Mouse (Mus musculus): ENCODE results near the gene Gpx4.
A peak's percentile ranks its signal among the peaks of the same experiment; 100 is the strongest.

The Gpx4 gene

DNA sequence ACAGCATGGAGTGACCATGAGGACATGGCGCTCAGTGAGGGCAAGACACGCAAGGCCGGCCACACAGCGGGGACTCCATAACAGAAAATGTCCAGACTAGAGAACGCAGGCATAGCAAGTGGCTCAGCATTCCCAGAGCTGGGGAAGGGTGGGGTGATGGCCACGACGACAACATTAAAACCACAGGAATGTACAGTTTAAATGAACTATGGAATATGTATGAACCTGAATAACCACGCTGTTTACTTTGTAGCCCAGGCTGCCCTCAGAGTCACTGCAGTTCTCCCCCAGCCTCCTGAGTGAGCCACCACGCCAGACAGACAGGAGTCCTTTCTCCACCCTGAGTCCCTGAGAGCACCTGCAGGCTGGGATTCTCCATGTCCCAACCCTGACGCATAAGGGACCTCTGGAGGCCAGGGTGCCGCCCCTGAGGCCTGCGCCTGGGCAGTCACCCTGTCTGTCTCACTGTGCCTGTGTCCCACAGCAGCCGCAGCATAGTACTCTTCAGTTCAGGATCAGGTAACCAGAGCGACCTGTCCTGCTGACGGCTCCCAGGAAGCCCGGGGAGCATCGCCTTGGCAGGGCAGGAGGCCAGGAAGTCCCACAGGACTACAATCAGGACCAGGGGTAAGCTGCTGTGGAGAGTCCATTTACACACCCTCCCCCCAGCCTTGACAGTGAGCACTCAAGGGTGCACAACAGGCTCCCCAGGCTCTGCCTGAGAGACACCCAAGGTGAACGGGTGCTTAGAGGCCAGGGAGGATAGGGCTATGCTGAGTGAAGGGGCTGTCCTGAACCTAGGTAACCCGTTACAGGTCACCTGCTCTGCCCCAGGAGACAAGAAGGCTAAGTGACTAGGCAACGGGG, 25.9 kb downstream of the Gpx4 start:
- no peak for DNase-seq (ENCODE audit: extremely low read depth, low read depth)

DNA sequence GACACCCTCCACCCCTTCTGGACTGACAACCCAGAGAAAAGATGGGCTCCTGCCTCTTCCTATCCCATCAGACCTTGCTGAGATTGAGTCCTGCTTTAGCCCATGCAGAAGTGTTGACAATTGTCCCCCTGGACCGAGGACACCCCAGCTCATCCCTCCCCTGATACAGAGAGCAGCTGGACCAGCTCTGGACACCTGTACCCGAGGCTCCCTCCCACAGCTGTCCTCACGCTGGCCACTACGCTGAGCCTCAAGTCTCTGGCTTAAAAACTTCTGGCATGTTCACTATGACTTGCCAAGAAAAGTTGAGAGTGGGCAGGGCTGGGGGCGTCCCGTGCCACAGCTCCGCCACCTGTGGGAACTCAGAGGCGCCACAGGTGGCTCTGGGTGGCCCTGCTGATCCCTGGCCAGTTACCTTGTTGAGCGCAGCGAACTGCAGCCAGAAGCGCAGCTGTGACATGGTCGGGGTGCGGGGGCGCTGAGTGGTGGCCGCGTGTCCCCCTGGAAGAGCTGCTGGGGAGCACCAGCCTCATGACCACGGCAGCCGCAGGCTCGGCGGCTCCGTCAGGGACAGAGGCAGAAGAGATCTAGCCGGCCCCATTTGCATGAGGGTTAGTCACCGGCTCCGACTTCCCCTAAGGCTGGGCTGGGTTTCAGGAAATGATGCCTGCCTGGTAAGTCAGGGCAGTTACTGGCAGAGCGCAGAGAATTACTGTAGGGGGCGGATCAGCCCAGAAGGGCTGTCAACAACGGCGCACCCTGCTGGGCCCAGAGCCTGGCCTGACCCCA, 28.0 kb downstream of the Gpx4 start:
- DNase-seq (ENCODE audit: extremely low read depth, low read depth): peak; percentile 78

DNA sequence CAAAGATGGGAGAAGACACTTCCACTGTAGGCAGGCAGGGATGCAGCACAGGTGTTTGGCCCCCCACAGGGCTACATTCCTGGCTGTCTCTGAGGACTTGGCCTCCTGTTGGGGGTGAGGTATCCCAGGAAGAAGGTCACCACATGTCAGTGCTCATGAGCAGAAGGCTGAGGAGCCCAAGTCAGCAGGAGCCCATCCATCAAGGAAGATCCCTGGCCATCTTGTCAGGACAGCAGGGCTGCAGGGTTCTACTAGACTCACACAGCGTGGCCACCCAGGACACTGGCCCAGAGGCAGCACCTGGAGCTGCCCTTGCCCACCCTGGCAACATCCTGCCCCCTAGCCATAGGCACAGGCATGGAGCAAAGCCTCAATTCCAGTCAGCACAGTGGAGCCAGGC, 29.0 kb downstream of the Gpx4 start:
- DNase-seq (ENCODE audit: extremely low read depth, low read depth): no peak

DNA sequence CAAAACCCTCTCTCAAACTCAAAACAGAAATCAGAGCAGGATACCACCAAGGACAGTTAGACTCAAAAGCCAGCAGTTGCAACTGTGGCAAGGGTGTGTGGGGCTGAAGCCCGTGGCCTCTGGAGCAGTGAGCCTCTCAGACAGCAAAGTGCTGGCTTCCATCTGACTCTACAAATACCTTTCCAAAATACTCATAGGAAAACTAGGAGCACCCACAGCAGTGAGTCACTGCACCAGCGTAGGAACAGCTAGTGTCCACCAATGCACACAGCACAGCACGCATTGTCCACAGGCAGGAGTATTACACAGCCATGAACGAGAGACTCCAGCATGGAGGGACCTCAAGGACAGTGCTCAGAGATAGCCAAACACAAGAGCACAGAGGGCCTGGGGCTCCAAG, 29.4 kb downstream of the Gpx4 start:
- no peak for DNase-seq (ENCODE audit: extremely low read depth, low read depth)

DNA sequence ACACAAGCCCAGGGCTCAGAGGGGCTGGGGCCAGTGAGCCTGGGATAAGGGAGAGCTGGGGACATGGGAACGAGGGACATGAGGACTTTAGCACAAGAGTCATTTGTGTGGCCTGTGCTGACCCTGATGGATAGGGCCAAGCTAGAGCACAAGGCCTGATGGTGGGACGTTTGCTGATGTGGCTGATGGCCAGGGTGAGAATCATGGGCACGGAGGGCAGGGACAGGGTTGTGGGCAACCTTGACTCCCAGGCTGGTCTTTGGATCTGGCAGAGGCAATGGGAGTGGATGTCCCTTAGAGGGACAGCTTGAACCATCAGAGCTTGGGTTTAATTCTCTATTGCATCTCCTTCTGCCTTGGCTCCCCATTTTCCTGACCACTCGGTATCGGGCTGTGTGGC, 30.3 kb downstream of the Gpx4 start:
- no peak for DNase-seq (ENCODE audit: extremely low read depth, low read depth)

DNA sequence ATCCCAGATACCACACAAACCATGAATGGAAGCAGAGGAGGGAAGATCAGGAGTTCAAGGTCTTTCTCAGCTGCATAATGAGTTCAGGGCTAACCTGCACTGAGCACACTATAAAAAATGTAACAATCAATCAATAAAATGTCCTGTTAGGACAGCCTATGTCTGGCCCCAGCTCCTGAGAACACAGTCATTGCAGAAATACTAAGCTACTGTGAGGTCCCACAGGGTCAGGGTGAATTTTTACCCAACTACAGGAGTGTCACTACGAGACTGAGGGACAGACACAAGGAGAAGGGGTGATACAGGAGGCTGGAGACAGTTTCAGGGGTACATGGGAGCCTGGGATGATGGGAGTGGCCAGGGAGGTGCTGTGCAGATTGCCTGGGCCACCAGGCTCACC, 31.4 kb downstream of the Gpx4 start:
- DNase-seq (ENCODE audit: extremely low read depth, low read depth): no peak

DNA sequence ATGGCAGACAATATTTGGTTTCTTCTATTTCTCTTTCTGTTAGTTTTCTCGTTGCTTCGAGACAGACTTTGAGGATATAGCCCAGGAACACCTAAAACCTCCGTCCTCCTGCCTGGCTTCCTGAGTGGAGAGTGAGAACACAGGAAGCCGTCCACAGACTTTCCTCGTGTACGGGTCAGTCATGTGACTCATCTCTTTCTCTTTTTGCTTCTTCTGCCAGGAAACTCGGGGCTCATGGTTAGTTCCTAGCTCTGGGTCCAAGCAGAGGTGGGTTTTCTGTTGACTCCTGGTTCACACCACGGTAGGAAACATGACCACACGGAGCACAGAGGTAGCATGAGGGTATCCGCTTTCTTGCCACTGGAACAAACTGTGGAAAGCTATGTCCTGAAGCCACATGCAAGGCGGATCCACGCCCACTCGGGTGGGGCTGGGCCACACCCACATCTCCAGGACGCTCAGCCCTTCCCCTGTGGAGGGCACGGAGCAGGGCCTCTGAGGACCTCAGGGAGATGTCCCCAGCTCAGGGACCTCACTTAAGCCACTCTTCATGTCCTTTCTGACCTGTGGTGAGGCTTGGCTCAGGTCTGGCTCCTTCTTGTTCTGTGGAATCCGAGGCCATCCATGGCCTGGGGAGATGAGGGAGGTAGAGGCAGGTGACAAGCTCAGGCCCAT, 33.6 kb downstream of the Gpx4 start:
- DNase-seq (ENCODE audit: extremely low read depth, low read depth): no peak

DNA sequence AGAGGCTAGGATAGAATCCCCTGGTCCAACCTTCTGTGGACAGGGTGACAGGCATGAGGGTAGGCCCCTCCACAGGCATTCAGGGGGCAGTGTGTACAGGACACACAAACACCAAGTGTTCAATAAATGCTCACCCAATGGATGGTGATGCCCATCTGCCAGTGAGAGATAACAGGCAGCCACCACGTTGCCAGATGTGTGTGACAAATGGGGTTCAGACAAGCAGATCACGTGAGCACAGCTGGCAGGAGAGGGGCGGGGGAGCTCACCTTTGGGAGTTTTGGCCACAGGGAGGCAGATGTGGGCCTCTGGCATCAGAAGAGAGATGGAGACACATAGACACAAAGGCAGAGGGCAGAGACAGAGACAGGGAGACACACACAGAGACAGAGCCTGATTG, 34.1 kb downstream of the Gpx4 start:
- DNase-seq (ENCODE audit: extremely low read depth, low read depth): no peak

DNA sequence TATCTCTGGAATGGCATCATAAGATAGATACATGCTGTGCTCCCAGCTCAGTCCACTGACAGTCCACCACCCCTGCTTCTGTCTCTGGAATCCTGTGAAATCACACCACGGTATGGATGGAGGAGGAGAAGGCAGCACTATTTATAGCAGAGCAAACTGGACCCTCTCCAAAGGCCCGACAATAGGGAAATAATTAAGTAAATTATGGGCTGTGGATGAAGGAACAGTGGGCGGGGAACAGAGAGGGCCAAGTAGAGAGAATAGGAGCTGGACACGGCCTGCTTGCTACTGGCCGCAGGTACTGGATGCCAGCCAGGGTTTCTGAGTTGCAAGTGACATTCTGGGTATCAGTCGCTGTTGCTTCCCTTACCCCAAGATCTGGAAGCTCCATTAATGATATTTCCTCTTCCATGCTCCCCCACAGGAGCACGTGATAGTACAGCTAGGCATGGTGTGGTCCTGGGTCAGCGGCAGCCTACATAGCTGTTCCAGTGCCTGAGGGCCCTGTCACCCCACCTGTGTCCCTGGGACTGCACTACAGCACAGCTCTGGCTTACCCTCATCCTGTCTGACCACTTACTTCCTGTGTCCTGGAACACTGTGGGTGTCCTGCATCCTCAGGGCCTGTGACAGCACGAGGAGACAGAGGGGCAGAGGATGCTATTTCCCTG, 38.0 kb downstream of the Gpx4 start:
- DNase-seq (ENCODE audit: extremely low read depth, low read depth): no peak

DNA sequence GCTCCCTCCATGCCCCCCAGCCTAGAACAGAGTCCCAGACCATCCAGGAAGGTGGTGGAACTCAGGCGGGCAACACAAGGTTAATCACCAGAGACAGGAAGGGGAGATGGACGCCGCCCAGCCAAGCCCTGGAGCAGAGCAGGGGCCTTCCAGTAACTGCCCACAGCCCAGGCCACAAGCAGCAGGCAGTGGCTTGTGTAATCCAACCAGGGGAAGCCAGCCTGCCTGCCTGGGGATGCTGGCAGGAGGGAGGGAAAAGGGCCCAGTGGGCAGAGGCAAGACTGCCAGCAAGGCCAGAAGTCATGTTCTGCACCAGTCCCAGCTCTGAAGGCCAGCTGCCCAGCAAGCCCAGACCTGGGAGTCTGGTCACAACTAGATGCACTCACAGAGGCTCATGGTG, 39.9 kb downstream of the Gpx4 start:
- DNase-seq (ENCODE audit: extremely low read depth, low read depth): no peak

DNA sequence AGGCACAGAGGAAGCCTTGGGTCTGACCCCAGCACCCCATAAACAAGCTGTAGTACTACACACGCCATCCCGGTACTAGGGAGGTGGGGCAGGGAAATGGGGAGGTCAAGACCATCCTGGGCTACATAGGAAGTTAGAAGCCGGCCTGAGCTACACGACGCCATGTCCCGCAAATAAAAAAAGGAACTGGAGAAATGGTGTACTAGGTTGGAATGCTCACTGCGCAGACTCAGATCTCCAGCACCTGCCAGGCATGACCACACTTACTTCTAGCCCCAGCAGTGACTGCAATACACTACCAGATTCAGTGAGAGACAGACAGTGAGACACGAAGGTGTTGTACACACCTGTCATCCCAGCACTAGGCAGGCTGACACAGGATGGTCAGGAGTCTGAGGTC, 40.5 kb downstream of the Gpx4 start:
- DNase-seq (ENCODE audit: extremely low read depth, low read depth): no peak

DNA sequence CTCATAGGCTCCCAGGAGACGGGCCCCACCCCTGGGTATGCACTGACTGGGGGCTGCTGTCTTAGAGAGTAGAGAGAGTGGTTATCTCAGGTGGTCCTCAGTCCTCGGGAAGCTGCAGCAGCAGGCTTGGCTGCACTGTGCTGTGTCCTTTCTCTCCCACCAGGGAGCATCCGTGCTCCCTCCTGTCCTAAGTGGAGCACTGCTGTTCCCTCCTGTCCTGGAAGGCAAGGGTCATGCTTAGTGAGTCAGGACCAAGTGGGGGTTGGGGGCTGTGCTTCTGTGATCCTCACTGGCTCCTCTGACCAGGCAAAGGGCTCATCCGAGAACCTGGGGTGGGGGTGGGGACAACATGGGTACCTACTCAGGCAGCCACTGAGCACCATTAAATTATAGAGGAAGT, 42.2 kb downstream of the Gpx4 start:
- DNase-seq (ENCODE audit: extremely low read depth, low read depth): no peak

DNA sequence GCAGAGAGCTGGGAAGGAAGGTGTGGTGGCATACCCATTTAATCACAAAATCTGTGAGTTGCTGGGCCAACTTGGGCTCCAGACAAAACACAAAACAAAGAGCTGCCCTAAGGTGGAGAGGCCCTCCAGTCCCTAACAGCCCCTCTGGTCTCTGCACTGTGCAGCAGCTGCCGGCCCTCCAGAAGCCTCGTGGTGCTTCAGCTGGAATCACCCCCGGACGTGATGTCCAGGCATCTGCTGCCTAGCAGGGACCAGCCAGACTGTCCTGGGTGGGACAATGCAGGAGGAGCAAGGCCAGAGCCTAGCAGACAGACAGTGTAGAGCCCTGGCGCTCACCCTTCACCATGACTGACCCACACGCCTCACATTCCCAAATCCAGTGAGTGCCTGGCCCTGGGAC, 44.6 kb downstream of the Gpx4 start:
- DNase-seq (ENCODE audit: extremely low read depth, low read depth): no peak

DNA sequence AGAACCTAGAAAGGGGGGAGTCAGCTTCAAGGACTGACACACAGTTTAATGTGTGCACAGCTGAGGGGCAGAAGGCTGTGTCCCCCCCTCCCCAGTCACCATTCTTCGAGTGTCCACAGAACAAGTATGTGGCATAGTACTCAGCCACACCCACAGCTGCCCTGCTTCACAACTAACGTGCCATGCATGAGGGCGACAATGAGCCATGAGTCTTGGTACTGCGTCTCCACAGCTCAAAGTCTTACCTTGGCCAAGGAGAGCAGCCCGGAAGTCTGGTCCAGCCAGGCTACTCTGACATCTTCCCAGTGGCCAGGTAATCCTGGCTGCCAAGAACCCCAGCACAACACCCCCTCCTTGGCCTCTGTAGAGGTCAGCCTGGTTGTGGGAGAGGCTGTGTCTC, 45.7 kb downstream of the Gpx4 start:
- DNase-seq (ENCODE audit: extremely low read depth, low read depth): no peak

DNA sequence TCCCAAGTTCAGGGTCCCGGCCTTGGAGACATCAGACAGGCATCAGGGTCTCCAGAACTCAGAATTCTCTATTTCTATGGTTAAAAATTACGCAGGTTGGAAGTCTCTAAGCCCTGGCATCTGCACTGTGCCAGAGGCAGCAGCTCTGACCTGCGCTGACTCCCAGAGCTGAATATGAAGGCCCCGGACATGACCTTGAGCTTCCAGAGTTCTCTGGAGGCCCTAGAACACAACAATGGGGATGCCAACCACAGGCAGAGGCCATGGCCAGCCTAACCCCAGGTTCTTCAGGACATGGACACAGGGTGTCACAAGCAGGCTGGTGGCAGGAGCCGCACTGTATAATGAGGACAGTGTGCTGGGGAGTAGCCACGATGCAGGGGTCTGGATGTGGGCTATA, 47.1 kb downstream of the Gpx4 start:
- DNase-seq (ENCODE audit: extremely low read depth, low read depth): no peak

DNA sequence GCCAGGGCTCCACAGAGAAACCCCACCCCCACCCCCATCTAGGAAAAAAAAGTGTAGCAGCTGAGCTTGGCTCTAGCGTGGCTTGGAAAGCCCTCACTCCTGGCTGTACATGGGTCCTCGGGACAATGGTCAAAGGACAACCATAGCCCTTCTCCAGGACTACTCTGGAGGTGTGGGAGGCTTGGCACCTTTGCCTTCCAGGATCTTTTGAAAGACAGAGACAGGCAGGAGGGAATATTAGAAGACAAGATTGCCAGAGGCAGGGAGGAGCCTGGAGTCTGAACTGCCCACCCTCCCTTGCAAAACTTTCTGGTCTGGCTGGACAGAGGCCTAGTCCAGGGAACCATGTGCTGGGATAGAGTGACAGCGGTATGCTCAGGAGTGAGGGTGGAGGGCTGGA, 47.7 kb downstream of the Gpx4 start:
- no peak for DNase-seq (ENCODE audit: extremely low read depth, low read depth)

DNA sequence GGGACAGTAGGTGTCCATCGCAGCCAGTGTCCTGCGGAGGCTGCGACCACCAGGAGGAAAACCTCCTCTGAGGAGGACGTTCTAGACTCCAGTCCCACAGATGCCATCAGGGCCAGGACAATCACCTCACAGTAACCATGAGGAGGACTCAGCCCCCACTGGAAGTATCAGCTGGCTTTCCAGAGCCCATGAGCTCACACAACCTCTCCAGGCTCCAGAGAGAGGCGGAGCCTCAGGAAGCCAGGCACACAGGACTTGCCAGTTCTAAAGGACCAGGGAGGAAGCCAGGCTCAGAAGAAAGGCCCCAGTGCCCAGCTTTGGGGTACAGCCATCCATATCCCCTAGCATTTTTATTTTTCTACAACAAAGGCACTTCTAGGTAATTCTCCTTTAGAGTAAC, 48.6 kb downstream of the Gpx4 start:
- DNase-seq (ENCODE audit: extremely low read depth, low read depth): no peak

DNA sequence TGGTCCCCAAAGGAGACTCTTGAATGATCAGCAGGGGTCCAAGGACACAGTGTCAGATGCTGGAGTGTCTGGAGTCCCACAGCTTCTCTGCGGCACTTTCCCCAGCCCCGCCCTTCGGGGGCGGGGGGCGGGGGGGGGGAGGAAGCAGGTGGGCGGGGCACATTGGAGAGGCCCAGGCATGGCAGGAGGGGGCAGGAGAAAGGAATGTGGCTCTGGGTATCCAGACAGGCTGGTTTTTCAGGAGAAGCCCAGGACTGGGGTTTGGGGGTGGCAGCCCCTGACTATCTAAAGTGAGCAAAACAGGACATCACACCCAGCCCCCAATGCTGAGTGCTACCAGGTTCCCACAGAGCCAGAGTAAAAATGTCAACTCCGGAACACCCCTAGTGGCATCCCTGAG, 50.3 kb downstream of the Gpx4 start:
- no peak for DNase-seq (ENCODE audit: extremely low read depth, low read depth)

DNA sequence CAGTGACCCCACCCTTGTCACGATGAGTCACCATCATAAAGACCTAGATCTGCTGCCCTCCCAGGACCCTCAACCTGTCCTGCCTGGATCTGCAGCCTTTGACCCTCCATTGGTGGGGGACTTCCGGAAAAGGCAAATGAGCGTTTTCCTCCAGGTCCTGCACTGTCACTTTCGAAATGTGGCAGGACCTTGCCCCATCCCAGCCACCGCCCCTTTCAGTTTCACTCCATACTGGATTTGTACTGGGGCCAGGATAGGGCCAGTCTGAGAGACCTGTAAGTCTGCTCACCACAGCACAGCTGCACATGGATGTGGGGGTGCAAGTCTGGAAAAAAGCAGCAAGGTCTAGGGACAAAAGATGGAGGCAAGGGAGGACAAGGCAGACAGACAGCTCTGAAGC, 51.7 kb downstream of the Gpx4 start:
- no peak for DNase-seq (ENCODE audit: extremely low read depth, low read depth)

DNA sequence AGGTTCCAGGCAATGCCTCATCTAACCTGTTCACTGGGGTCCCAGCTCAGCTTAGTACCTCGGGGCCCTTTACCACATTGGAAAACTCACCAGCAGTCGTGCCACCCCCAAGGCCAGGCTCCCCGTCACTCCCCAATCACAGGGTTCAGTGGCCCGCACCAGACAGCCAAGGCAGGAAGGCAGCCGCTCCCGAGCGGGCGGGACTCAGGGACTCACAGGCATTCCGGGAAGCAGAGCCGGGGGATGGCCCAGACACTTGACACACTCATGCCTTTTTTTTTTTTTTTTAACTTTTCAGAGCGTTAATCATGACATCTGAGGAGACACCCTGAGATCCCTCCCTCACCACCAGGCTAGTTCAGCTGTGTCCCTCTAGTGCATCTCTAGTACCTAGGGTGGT, 54.0 kb downstream of the Gpx4 start:
- no peak for DNase-seq (ENCODE audit: extremely low read depth, low read depth)

DNA sequence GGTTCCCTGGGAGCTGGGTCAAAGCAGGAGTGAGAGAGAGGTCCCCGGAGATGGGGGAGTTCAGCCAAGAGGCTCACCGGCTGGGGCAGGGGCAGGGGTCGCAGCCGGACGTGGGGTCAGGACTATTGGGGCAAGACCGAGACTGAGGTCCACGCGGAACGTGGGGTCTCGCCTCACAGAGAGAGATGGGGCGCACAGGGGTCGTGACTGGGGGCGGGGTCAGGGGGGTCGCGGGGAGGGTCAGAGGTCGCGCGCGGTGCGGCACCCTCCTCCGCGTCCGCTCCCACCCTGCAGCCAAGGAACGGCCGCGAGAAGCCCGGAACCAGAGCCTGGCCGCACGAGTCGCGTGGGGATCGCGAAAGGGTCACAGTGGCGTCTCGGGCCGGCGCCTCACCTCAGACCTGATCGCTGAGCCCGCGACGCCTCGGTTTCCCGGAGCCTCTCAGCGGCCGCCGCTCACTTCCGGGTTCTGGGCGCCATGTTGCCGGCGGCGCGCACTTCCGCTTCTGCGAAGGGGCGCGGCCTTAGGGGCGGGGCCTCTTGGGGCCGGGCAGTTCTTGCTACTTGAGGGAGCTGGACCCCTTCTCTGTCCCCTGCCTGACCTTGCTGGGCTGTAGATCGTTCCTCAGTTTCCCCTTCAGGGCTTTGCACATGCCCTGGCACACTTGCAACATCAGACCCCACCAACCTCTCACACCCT, 55.4 kb downstream of the Gpx4 start:
- peak; percentile 47 for DNase-seq (ENCODE audit: extremely low read depth, low read depth)

Data from MEL-GATA-1-ER (cell line).